Mouse (Mus musculus) small intestine, adult 2 months (tissue): ENCODE results near the gene St6galnac1. TPM values are rescaled to one million over a fixed set of nuclear protein-coding genes. Genes with fewer than 3 reads are reported as not detected.
A peak's percentile ranks its signal among the peaks of the same experiment; 100 is the strongest.
"Not testable (repeated sequence)": the region's sequence is repeated elsewhere in the genome, so short reads cannot be mapped to it uniquely, and the experiment has no call there.

Source experiments
- H3K27ac ChIP-seq: fragments of 200-500 bp; 2 replicates; pipeline ENCODE4 v1.5.1; 2012; ENCODE audit warnings: low read depth, low read length, control low read depth, inconsistent platforms; ENCODE audit not compliant: insufficient read depth
- H3K27me3 ChIP-seq: fragments of 200-500 bp; 2 replicates; pipeline ENCODE4 v1.6.1; 2012; ENCODE audit warnings: mild to moderate bottlenecking, moderate library complexity, low read length, inconsistent platforms; ENCODE audit not compliant: control insufficient read depth, insufficient read depth
- H3K36me3 ChIP-seq: fragments of 200-500 bp; 2 replicates; pipeline ENCODE4 v1.6.1; 2012; ENCODE audit warnings: mild to moderate bottlenecking, low read length, control low read depth, inconsistent platforms; ENCODE audit not compliant: control insufficient read depth, insufficient read depth
- H3K4me1 ChIP-seq: fragments of 200-500 bp; 2 replicates; pipeline ENCODE4 v1.6.1; 2012; ENCODE audit warnings: low read length, inconsistent platforms, mixed read lengths; ENCODE audit not compliant: control insufficient read depth, insufficient read depth, insufficient read length
- H3K4me3 ChIP-seq: fragments of 200-500 bp; 2 replicates; pipeline ENCODE4 v1.5.1; 2012; ENCODE audit warnings: low read depth, mild to moderate bottlenecking, control low read depth, inconsistent platforms, low read length, moderate library complexity
- CTCF ChIP-seq: fragments of 200-500 bp; IDR thresholded peaks from 2 replicates; pipeline ENCODE4 v1.5.1; 2012; ENCODE audit warnings: low read depth, mild to moderate bottlenecking, control low read depth, inconsistent platforms, low read length, moderate library complexity, mixed read lengths; ENCODE audit not compliant: insufficient replicate concordance, insufficient read length; ENCODE audit errors: extremely low read depth
- POLR2A ChIP-seq: fragments of 200-500 bp; IDR thresholded peaks from 2 replicates; pipeline ENCODE4 v1.6.1; 2012; ENCODE audit warnings: low read depth, mild to moderate bottlenecking, control low read depth, inconsistent platforms, low read length, moderate library complexity
- WGBS: fragments of 180-500 bp; shearing (Covaris S2); methylation state at CpG from one replicate; pipeline ENCODE4 v1.1.7; 2018; 5-methylcytosine and 5-hydroxymethylcytosine counted together
- polyA plus RNA-seq: library from polyadenylated mRNA; depleted of rRNA; stranded (reverse); fragments of >200 nt; gene quantifications from 2 replicates; pipeline ENCODE4 v1.2.3, GENCODE M21; 2012

The St6galnac1 gene
- polyA plus RNA-seq, 1 experiment, result 5.8 TPM

- H3K36me3 ChIP-seq, result no peaks in the 10 kb centered on the region
- H3K4me1 ChIP-seq, result no peaks in the 10 kb centered on the region
- 62% methylated on average over 11 of the region's 11 CpGs for WGBS
- no peak overlapping the region for H3K4me3 ChIP-seq
- no peak overlapping the region for H3K27ac ChIP-seq
- TF ChIP-seq CTCF (peak; percentile 49; the same call in 1 of the 2 replicates), POLR2A (no peak)
- no peaks in the 10 kb centered on the region for H3K27me3 ChIP-seq
These were observed 36.9 kb downstream of the St6galnac1 start for GRCm38 (mm10) chr11:116738411-116738810.

- no peak overlapping the region for H3K4me3 ChIP-seq
- H3K4me1 ChIP-seq, result no peaks in the 10 kb centered on the region
- WGBS, result 73% methylated on average over 4 of the region's 4 CpGs
- TF ChIP-seq POLR2A, result no peak
- TF ChIP-seq CTCF, result no peak
- H3K27me3 ChIP-seq, result no peaks in the 10 kb centered on the region
- H3K36me3 ChIP-seq, result no peaks in the 10 kb centered on the region
- H3K27ac ChIP-seq, result no peak overlapping the region
These were observed 42.8 kb downstream of the St6galnac1 start for GRCm38 (mm10) chr11:116732536-116732935.

GRCm38 (mm10) chr11:116731060-116731580, 44.2 kb downstream of the St6galnac1 start:
- H3K27ac ChIP-seq, H3K4me3 ChIP-seq, H3K36me3 ChIP-seq, H3K4me1 ChIP-seq, H3K27me3 ChIP-seq: not testable (repeated sequence)
- WGBS, result 95% methylated on average over 6 of the region's 6 CpGs

- Histone ChIP-seq H3K27ac (no peak overlapping the region), H3K4me1 (no peaks in the 10 kb centered on the region), H3K27me3 (no peaks in the 10 kb centered on the region), H3K36me3 (no peaks in the 10 kb centered on the region), H3K4me3 (no peak overlapping the region)
- 79% methylated on average over 9 of the region's 9 CpGs for WGBS
- TF ChIP-seq CTCF, result no peak
- TF ChIP-seq POLR2A, result no peak
These were observed 45.9 kb downstream of the St6galnac1 start for GRCm38 (mm10) chr11:116729276-116730008.

- 86% methylated on average over 3 of the region's 3 CpGs for WGBS
- TF ChIP-seq POLR2A, result no peak
- no peak for TF ChIP-seq CTCF
- Histone ChIP-seq H3K36me3 (no peaks in the 10 kb centered on the region), H3K27ac (no peak overlapping the region), H3K27me3 (no peaks in the 10 kb centered on the region), H3K4me3 (no peak overlapping the region), H3K4me1 (no peaks in the 10 kb centered on the region)
These were observed 49.2 kb downstream of the St6galnac1 start for GRCm38 (mm10) chr11:116726156-116726555.

GRCm38 (mm10) chr11:116725031-116725948, 50.0 kb downstream of the St6galnac1 start:
- Histone ChIP-seq H3K4me3 (no peak overlapping the region), H3K27me3 (no peaks in the 10 kb centered on the region), H3K4me1 (no peaks in the 10 kb centered on the region), H3K27ac (no peak overlapping the region), H3K36me3 (no peaks in the 10 kb centered on the region)
- WGBS, result 45% methylated on average over 27 of the region's 27 CpGs
- TF ChIP-seq POLR2A, result no peak
- no peak for TF ChIP-seq CTCF

GRCm38 (mm10) chr11:116723064-116723463, 52.2 kb downstream of the St6galnac1 start:
- 92% methylated on average over 5 of the region's 5 CpGs for WGBS
- Histone ChIP-seq H3K4me1 (no peaks in the 10 kb centered on the region), H3K36me3 (no peaks in the 10 kb centered on the region), H3K27ac (no peak overlapping the region), H3K4me3 (no peak overlapping the region), H3K27me3 (no peaks in the 10 kb centered on the region)
- TF ChIP-seq CTCF (no peak), POLR2A (no peak)
